Mouse (Mus musculus) layer of hippocampus, adult 18-20 months (tissue): ENCODE results near the gene Sult6b1. TPM values are rescaled to one million over a fixed set of nuclear protein-coding genes. Genes with fewer than 3 reads are reported as not detected.
A peak's percentile ranks its signal among the peaks of the same experiment; 100 is the strongest.

ENCODE experiments used
- DNase-seq, 2 experiments: peaks; one replicate each; pipeline ENCODE4 v3.0.0; 2022; ENCODE audit warnings: low spot score in 2 of 2
- total RNA-seq, 2 experiments: library from RNA; stranded (reverse); gene quantifications; 2 replicates each; pipeline ENCODE4 v1.2.3; 2021

Gene Sult6b1
- total RNA-seq, 2 experiments from 2014 or later: not detected

DNA sequence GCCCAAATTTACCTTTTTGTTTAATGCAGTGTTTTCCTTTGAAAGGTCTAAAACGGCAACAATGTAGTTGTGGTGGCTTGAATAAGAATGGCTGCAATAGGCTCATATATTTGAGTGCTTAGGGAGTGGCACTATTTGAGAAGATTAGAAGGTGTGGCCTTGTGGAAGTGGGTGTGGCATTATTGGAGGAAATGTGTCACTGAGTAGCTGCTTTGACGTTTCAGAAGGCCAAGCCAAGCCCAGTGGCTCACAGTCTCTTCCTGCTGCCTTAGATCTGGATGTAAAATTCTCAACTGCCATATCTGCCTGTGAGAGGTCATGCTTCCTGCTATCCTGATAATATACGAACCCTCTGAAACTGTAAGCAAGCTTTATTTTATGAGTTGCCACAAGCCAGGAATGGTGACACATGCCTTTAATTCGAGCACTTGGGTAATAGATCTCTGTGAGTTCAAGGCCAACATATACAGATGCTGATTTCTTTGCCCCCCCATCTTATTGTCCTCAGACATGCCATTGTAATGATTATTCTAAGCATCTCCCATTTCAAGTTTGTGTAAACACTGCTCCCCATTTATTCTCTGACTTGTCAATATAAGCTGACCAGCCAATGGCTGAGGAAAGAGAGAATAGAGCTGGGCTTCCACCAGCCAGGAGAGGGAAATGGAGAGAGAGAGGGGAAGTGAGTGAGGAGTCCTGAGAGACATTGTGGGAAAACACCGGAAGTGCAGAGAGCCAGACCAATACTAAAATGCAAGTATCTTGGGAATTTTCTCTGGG lies 21.3 kb downstream of the Sult6b1 start:
- no peak for DNase-seq

DNA sequence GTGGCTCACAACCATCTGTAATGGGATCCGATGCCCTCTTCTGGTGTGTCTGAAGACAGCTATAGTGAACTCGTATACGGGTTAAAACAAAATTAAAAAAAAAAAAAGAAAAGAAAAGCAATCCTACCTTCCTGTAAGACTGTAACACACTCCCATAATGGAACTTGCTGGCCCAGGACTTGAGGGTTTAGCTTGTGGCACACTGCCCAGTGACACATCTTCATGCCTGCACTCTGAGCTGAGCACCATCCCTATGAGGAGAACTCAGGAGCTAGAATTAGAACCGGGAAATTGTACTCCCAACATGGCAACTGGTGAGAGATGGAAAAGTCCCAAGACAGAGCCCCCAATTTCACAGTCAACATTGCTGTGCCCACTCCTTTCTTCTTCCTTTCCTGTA lies 23.5 kb downstream of the Sult6b1 start:
- DNase-seq: no peak

DNA sequence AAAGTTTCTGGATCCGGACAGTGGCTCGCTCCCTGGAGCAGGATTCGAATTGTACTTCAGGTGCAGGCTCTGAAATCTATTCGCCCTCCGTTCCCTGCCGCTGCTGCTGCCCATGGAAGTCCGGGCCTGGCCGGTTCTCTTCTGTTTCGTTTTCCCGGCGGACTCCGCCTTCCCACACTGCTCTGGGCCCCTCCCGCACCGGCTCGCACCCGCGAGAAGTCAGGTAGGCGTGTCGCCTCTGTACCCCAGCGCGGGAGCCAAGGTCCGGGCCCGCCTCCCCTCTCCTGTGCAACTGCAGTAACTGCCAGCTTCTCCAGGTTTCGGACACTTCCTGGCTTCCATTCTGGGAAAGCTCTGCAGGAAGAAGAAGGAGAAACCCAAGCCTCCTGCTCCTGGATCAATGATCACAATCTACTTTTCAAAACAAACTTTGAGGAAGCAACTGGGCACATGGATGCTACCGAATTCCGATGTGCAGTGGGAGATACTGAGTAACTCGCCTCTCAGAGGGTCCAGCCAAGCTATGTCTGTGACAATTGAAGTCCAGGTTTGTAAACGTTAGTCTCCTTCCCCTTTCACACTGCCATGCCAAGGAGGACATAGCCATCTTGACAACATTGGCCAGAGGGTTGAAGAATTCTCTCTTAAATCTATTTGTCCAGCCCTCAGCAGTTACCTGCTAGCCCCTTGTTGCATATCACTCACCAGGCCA lies 24.2 kb downstream of the Sult6b1 start, which contains the start of gene Eif2ak2:
Eif2ak2 (minus strand) TSS at position 173 of the 712 bp plus-strand sequence.
- DNase-seq: peak; percentile 16 to 25

DNA sequence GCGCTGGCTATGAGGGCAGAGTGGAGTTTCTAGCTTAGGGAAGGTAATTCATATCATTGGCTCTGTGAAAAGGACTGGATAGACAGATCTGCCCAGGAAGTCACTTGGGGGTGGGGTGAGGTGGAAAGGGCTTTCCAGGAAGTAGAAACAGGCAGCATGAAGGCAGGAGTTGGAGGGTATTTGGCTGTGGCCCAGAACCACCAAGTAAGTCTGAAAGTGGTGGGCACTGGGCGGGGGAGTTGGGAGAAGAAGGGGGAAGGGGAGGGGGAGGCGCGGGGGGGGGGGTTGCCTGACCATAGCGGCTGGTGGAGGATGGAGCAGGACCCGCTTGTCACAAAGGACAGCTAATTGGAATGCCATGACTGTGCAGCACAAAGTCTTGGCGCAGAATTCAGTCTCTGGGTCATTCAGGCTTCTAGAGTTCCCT lies 24.9 kb downstream of the Sult6b1 start:
- DNase-seq: no peak

DNA sequence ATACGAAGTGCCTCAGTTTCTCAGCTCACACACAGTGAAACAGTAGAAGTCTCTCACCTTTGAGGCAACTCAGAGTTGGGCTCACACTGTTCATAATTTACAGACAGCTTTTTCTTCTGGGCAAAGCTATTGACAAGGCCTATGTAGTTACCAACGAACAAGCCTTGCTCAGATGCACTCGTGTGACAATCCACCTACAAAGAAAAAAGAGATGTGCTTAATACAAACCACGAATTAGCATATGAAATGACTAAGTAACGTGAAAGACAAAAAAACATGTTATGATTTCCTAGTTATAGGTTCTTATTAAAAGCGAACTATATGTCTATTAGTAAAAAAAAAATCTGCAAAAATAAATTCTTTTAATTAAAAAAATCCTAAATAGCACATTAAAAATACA lies 32.9 kb downstream of the Sult6b1 start:
- DNase-seq: no peak

DNA sequence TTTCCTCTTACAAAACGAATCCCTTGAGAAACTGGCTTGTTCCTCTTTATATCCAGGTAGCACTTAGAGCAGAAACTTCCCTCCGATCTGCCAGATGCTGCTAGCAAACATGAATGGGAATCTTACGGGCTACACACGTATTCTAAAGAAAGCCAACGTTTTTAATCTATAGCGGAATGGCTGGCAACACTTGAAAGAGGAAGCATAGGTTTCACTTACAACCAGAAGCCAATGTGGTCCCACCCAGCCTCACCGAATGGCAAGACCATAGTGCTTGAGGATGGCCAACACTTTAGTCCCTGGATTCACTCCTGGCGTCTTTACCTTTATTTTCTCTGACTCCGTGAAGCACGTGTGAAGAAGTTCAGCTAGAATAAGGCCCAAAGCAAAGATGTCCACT lies 50.5 kb downstream of the Sult6b1 start:
- DNase-seq: no peak

DNA sequence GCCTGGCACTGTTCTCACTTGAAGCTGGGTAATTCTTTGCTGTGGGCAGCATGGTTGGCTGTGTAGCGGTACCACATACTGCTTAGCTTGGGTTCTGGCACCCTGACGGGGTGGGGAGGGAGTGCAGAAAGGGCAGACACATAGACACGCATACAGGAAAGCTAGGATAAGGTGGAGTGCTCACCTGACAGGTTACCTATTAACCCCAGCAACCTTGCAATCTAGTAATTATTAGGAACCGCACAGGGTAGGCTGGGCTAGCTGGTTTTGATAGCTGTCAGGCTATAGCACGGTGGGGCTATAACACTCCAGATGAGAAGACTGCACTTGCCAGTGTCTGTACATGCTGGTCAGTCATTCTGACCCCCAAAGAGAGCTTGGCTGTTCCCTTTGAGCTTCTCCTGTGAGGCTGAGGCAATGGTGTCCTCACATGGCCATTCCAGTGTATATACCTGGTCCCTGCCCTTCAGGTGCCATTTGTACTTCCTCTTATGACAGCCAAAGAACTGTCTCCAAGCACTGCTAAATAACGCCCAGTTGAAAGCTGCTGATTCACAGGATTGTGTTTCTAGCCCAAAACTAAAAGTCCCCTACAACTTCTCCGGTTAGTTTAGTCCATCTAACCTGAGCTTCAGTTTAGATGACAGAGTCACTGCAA lies 64.4 kb downstream of the Sult6b1 start:
- no peak for DNase-seq

DNA sequence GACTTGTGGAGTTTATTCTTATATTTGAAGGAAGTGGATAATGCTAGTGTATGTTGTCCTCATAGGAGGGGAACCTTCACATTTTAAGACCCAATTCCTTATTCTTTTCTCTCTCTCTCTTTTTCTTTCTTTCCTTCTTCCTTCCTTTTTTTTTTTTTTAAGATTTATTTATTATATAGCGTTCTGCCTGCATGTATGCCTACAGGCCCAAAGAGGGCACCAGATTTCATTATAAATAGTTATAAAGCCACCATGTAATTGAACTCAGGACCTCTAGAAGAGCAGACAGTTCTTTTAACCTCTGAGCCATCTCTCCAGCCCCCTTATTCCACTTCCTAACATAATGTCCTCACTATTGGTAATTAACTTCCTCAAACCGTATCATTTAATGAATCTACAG lies 70.7 kb downstream of the Sult6b1 start:
- no peak for DNase-seq

DNA sequence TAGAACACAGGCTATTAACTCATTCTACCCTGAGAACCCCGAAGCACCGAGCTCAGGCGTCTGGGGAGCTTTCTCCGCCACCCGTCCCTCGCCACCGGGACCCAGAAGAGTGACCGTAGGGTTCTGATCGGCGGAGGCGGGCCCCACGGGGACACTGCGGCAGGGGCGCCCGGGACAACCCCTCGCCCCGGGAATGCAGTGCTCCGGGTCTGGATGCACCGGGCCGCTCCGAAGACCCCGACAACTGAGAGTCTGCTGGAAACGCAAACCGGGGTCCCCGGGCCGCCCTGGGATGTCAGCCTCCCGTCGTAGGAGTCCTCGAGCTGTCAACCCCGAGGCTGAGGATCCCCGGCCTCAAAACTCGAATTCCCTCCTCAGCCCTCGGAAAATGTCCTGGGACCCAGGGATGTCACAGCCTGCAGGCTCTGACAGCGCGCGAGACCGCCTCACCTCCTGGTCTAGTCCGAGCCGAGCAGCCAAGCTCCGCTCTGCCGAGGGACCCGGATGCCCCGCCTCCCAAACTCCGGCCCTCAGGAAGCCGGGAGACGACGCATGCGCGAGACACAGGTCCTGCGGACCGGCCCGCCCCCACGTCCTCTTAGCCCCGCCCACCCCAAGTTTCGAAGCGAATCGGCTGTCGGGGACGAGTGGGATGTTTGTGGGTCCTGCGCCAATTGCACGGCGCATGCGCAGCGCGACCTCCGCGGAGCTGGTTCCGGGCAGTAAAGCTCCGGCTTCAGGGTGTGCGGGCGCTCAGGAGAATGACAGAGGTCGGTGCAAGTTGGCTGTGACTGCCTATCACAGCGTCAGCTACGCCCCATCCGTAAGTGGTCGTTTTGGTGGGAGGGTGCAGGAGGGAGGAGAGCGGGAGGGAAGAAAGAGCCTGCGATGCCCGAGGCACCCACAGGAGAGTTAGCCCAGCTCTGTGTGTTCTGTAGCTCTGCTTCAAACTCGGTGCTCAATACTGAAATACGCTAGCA lies 71.6 kb downstream of the Sult6b1 start, which contains the start of the genes Heatr5b and Gpatch11:
Heatr5b (minus strand) TSS at position 509 of the 980 bp plus-strand sequence.
Gpatch11 (plus strand) TSS at position 712 of the 980 bp plus-strand sequence.
- peak; percentile 95 to 98 for DNase-seq

Other genes starting within 250 kb of the Sult6b1 start
- gene Strn, start 169.8 kb downstream of the Sult6b1 start, total RNA-seq: 10 to 100 TPM; 55.0 to 58.0 TPM
- 10 to 100 TPM; 50.8 TPM for gene Heatr5b, start 71.6 kb downstream of the Sult6b1 start, total RNA-seq
- gene Gpatch11, start 71.4 kb downstream of the Sult6b1 start, total RNA-seq: 10 to 100 TPM; 39.9 to 42.5 TPM
- 1 to 10 TPM; 4.4 to 6.3 TPM for gene Eif2ak2, start 24.4 kb downstream of the Sult6b1 start, total RNA-seq
- gene Cebpzos, start 9.5 kb upstream of the Sult6b1 start, total RNA-seq: 10 to 100 TPM; 28.0 to 31.4 TPM
- gene Cebpz, start 30.1 kb upstream of the Sult6b1 start, total RNA-seq: 10 to 100 TPM; 32.0 to 35.3 TPM
- 10 to 100 TPM; 45.8 to 51.1 TPM for gene Ndufaf7, start 30.1 kb upstream of the Sult6b1 start, total RNA-seq
- gene Prkd3, start 113.8 kb upstream of the Sult6b1 start, total RNA-seq: 10 to 100 TPM; 12.0 to 12.9 TPM
- 10 to 100 TPM; 10.7 to 13.4 TPM for gene Qpct, start 144.9 kb upstream of the Sult6b1 start, total RNA-seq